Mouse (Mus musculus): ENCODE measurements around the gene Slc22a13.

GRCm38 (mm10) chr9:119256161-119256560 is 47.3 kb upstream of the Slc22a13 start:
- no peak for TF ChIP-seq GATA1 (IDR thresholded peaks at IDR 0.05; ENCODE audit: borderline replicate concordance, low read length)
- no peak for TF ChIP-seq FLI1 (IDR thresholded peaks at IDR 0.05; ENCODE audit: low read length)
